Mouse (Mus musculus) testis, adult 2 months (tissue): ENCODE data around the gene Thy1.

Experiments used
- CTCF ChIP-seq: fragments of 200-500 bp; IDR thresholded peaks from 2 replicates; pipeline ENCODE4 v1.5.1; 2012; ENCODE audit warnings: low read depth, mild to moderate bottlenecking, inconsistent platforms, low read length, moderate library complexity; ENCODE audit not compliant: control insufficient read depth, insufficient read depth, insufficient replicate concordance
- POLR2A ChIP-seq: fragments of 200-500 bp; IDR thresholded peaks from 2 replicates; pipeline ENCODE4 v1.6.1; 2012; ENCODE audit warnings: low read depth, mild to moderate bottlenecking, inconsistent platforms, low read length, moderate library complexity; ENCODE audit not compliant: control insufficient read depth

DNA sequence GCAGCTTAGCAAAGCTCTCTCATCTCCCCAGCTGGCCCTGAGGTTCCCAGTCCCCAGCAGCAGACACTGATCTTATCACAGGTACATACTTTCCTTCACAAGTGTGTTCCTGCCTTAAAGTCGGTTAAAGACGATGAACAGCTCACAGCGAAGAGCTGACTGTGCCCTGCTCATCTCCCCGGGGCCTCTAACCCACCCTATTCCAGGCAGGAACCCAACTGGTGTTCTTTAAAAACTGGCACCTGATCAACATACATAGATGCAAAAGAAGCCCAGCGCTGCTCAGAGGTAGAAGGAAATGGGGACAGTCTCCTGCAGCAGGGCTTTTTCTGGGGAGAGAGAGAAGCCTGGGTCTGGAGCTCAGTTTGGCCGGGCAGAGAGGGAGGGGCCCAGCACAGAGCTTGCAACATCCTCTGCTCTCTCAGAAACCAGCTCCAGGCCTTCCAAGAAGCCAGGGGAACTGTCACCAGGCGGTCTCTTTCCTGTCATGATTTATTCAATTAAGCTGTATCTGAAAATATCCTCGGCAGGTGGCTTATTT, 30.4 kb upstream of the Thy1 start:
- TF ChIP-seq CTCF, result no peak
- no peak for TF ChIP-seq POLR2A
